Mouse (Mus musculus) stomach, embryonic 16.5 days (tissue): Measurements from ENCODE around the gene Usp3. TPM values are rescaled to one million over a fixed set of nuclear protein-coding genes. Genes with fewer than 3 reads are reported as not detected.

Experiments
- ATAC-seq: fragments of 200-750 bp; cut with Nextera tagmentation; 2 replicates; pipeline ENCODE4 v1.8.0; 2017; ENCODE audit warnings: moderate number of reproducible peaks, moderate TSS enrichment; ENCODE audit not compliant: insufficient read depth, low FRiP score
- H3K27ac ChIP-seq: fragments of 300-500 bp; sonication (generic); 2 replicates; pipeline ENCODE4 v1.5.1; 2014; ENCODE audit warnings: low read length
- H3K27me3 ChIP-seq: fragments of 300-500 bp; sonication (generic); 2 replicates; pipeline ENCODE4 v1.6.1; 2014; ENCODE audit warnings: low read length, control low read depth, mixed read lengths; ENCODE audit not compliant: control insufficient read depth, insufficient read depth
- H3K36me3 ChIP-seq: fragments of 300-500 bp; sonication (generic); 2 replicates; pipeline ENCODE4 v1.6.1; 2014; ENCODE audit warnings: low read length; ENCODE audit not compliant: control insufficient read depth, insufficient read depth
- H3K4me1 ChIP-seq: fragments of 300-500 bp; sonication (generic); 2 replicates; pipeline ENCODE4 v1.6.1; 2014; ENCODE audit warnings: low read length, control low read depth, mixed read lengths; ENCODE audit not compliant: control insufficient read depth, insufficient read depth
- H3K4me2 ChIP-seq: fragments of 300-500 bp; sonication (generic); 2 replicates; pipeline ENCODE4 v1.6.1; 2014; ENCODE audit warnings: low read depth, low read length, mixed read lengths
- H3K4me3 ChIP-seq: fragments of 300-500 bp; sonication (generic); replicated peaks from 2 replicates; pipeline ENCODE4 v1.5.1; 2014; ENCODE audit warnings: mild to moderate bottlenecking, low read length
- H3K9ac ChIP-seq: fragments of 300-500 bp; sonication (generic); 2 replicates; pipeline ENCODE4 v1.6.1; 2014; ENCODE audit warnings: low read length
- H3K9me3 ChIP-seq: fragments of 300-500 bp; sonication (generic); replicated peaks from 2 replicates; pipeline ENCODE4 v1.6.1; 2016; ENCODE audit warnings: low read length, control low read depth; ENCODE audit not compliant: control insufficient read depth
- WGBS: fragments of 180-500 bp; shearing (Covaris S2); extraction: QIAGEN DNeasy Blood & Tissue Kit; methylation state at CpG from one replicate; pipeline ENCODE4 v1.1.7; 2014; 5-methylcytosine and 5-hydroxymethylcytosine counted together
- polyA plus RNA-seq: library from polyadenylated mRNA; unstranded; fragments of >200 nt; fragmentation: Nextera tagmentation; extraction: Ambion mirVana; gene quantifications from 2 replicates; pipeline ENCODE4 v1.2.1, GENCODE M21; 2015

The Usp3 gene
- polyA plus RNA-seq, 1 experiment from 2014 or later, result 54.5 TPM

DNA sequence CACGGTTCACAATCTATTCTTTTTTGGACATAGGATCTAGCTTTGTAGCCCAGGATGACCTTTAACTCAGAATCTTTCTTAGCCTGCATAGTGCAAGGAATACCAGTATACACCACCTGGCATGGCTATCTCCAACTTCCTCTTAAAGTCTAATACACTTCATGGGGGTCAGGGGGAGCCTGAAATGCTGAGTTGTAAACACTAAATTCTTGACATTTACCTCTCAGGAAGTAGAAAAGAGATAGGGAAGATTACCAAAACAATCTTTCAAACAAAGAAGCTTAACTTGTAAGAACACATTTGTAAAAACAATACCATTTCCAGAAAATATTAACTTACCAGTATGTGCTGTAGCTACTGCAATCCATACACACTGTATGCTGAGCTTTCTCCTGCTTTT lies 30.7 kb downstream of the Usp3 start:
- WGBS, result 52% methylated on average over 1 of the region's 1 CpGs
- ATAC-seq, result no peak
- no peak overlapping the region for H3K4me2 ChIP-seq
- no peak overlapping the region for H3K4me3 ChIP-seq
- no peaks in the 10 kb centered on the region for H3K9me3 ChIP-seq
- H3K36me3 ChIP-seq, result no peaks in the 10 kb centered on the region
- no peak overlapping the region for H3K27ac ChIP-seq
- H3K27me3 ChIP-seq, result no peaks in the 10 kb centered on the region
- H3K4me1 ChIP-seq, result peaks cover 6% of the 10 kb centered on the region; the same call in 1 of the 2 replicates
- no peak overlapping the region for H3K9ac ChIP-seq

DNA sequence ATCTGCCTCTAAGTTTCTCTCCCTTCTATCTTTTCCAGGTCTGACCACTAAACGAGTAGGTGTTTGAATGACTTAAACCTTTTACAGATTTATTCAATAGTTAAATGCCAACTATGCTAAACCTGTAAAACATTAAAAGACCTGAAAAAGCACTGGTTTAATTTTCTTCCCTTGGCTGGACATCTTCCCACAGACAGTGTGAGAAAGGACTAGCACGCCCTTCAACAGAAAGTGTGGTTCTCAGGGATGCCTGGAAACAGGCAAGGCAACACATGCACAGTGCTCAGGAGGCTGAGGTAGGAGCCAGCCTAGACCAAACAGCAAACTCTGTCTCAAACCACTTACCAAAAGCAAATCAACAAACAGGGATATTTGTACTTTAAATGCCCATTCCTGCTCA lies 31.4 kb downstream of the Usp3 start:
- Histone ChIP-seq H3K9ac (no peak overlapping the region), H3K9me3 (no peaks in the 10 kb centered on the region), H3K27ac (no peak overlapping the region), H3K36me3 (no peaks in the 10 kb centered on the region), H3K4me3 (no peak overlapping the region), H3K4me1 (peaks cover 6% of the 10 kb centered on the region; the same call in 1 of the 2 replicates), H3K27me3 (no peaks in the 10 kb centered on the region), H3K4me2 (no peak overlapping the region)
- ATAC-seq, result no peak
- 86% methylated on average over 2 of the region's 2 CpGs for WGBS

DNA sequence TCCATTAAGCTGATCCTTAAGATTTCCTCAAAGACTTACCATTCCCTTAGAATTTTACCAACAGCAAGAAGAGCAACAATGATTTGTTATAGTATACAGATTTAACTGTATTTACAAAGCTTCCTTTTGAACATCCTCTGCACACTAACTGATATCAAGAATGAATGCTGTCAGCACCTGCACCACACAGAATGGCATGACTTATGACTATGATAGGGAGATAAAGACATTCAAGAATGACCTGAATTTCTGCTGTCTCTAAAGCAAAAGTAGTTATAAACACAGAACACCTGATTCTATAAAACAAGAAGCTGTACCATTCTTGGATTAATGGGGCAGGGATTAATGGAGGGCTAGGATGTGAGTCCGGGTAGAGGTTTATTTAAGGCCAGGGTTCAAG lies 32.2 kb downstream of the Usp3 start:
- no peak overlapping the region for H3K4me2 ChIP-seq
- ATAC-seq, result no peak
- H3K4me1 ChIP-seq, result peaks cover 6% of the 10 kb centered on the region; the same call in 1 of the 2 replicates
- H3K9ac ChIP-seq, result no peak overlapping the region
- H3K27ac ChIP-seq, result no peak overlapping the region
- 47% methylated on average over 1 of the region's 1 CpGs for WGBS
- no peaks in the 10 kb centered on the region for H3K9me3 ChIP-seq
- no peaks in the 10 kb centered on the region for H3K27me3 ChIP-seq
- H3K4me3 ChIP-seq, result no peak overlapping the region
- H3K36me3 ChIP-seq, result no peaks in the 10 kb centered on the region

GRCm38 (mm10) chr9:66560295-66560694 lies 32.6 kb downstream of the Usp3 start:
- peak overlapping the region; percentile 51; the same call in 1 of the 2 replicates for H3K27ac ChIP-seq
- 10% methylated on average over 2 of the region's 2 CpGs for WGBS
- H3K4me3 ChIP-seq, result no peak overlapping the region
- H3K4me1 ChIP-seq, result peaks cover 6% of the 10 kb centered on the region; the same call in 1 of the 2 replicates
- no peak overlapping the region for H3K4me2 ChIP-seq
- no peaks in the 10 kb centered on the region for H3K27me3 ChIP-seq
- H3K9me3 ChIP-seq, result no peaks in the 10 kb centered on the region
- no peak overlapping the region for H3K9ac ChIP-seq
- H3K36me3 ChIP-seq, result no peaks in the 10 kb centered on the region
- no peak for ATAC-seq

- ATAC-seq, result no peak
- 94% methylated on average over 4 of the region's 4 CpGs for WGBS
- Histone ChIP-seq H3K27me3 (no peaks in the 10 kb centered on the region), H3K36me3 (no peaks in the 10 kb centered on the region), H3K9ac (no peak overlapping the region), H3K4me1 (peaks cover 6% of the 10 kb centered on the region; the same call in 1 of the 2 replicates), H3K27ac (no peak overlapping the region), H3K4me3 (no peak overlapping the region), H3K9me3 (no peaks in the 10 kb centered on the region), H3K4me2 (no peak overlapping the region)
Observed at GRCm38 (mm10) chr9:66558971-66559370, 34.0 kb downstream of the Usp3 start.

- Histone ChIP-seq H3K27ac (no peak overlapping the region), H3K4me1 (no peaks in the 10 kb centered on the region), H3K36me3 (peaks cover 10% of the 10 kb centered on the region; the same call in 1 of the 2 replicates), H3K4me3 (no peak overlapping the region), H3K4me2 (no peak overlapping the region), H3K9ac (no peak overlapping the region), H3K9me3 (no peaks in the 10 kb centered on the region), H3K27me3 (no peaks in the 10 kb centered on the region)
- 80% methylated on average over 4 of the region's 4 CpGs for WGBS
- no peak for ATAC-seq
Observed at GRCm38 (mm10) chr9:66542785-66543184, 50.2 kb downstream of the Usp3 start.

GRCm38 (mm10) chr9:66521595-66521994 lies 71.3 kb downstream of the Usp3 start:
- ATAC-seq, result no peak
- H3K9ac ChIP-seq, result no peak overlapping the region
- peaks cover 24% of the 10 kb centered on the region for H3K36me3 ChIP-seq
- no peaks in the 10 kb centered on the region for H3K4me1 ChIP-seq
- WGBS, result 95% methylated on average over 3 of the region's 3 CpGs
- H3K4me3 ChIP-seq, result no peak overlapping the region
- no peak overlapping the region for H3K4me2 ChIP-seq
- no peaks in the 10 kb centered on the region for H3K27me3 ChIP-seq
- no peaks in the 10 kb centered on the region for H3K9me3 ChIP-seq
- no peak overlapping the region for H3K27ac ChIP-seq

DNA sequence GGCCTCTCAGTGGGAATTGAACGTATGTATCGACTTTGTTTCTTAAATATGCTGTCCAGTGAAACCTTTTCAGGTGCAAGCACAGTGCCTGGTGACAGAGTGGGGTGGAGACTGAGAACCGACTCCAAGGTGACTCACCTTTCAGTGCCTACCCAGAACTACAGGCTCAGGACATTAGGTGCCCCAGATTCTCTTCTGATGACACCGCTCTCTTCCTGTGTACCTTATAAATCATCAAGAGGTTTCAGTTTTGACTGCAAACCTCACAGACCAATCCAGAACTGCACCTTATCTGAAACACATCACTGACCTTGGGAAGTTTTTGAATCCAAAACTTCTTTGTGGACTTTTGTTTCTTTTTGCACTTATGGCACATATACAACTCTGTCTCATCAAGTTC lies 72.6 kb downstream of the Usp3 start:
- Histone ChIP-seq H3K36me3 (peaks cover 20% of the 10 kb centered on the region), H3K9ac (no peak overlapping the region), H3K4me3 (no peak overlapping the region), H3K9me3 (no peaks in the 10 kb centered on the region), H3K27me3 (no peaks in the 10 kb centered on the region), H3K4me1 (peaks cover 1% of the 10 kb centered on the region; the same call in 1 of the 2 replicates), H3K4me2 (no peak overlapping the region), H3K27ac (no peak overlapping the region)
- WGBS, result 88% methylated on average over 4 of the region's 4 CpGs
- ATAC-seq, result no peak

DNA sequence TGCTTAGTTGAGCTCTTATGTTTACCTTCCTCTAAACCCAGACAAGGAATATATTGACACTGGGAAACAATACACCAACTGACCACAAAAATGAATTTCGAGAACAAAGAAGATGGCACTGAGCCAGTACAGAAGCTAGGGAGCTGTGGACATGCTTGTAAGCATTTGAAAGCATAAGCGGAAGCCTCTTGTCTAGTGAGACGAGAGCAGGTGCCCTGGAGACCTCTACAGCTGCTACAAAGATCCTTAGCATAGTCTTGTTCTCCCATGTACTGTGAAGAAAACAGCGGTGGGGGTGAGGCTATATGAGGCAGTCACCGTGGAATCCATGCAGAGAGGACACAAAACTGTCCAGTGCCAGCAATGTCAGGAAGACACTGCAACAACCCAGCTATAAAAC lies 74.0 kb downstream of the Usp3 start:
- Histone ChIP-seq H3K4me2 (no peak overlapping the region), H3K9ac (no peak overlapping the region), H3K27me3 (no peaks in the 10 kb centered on the region), H3K9me3 (no peaks in the 10 kb centered on the region), H3K27ac (0 out of 2 replicates have a peak overlapping the region, but pooled peaks have one; percentile 24), H3K36me3 (peaks cover 19% of the 10 kb centered on the region), H3K4me1 (peaks cover 15% of the 10 kb centered on the region), H3K4me3 (no peak overlapping the region)
- no peak for ATAC-seq
- WGBS, result 60% methylated on average over 5 of the region's 5 CpGs

DNA sequence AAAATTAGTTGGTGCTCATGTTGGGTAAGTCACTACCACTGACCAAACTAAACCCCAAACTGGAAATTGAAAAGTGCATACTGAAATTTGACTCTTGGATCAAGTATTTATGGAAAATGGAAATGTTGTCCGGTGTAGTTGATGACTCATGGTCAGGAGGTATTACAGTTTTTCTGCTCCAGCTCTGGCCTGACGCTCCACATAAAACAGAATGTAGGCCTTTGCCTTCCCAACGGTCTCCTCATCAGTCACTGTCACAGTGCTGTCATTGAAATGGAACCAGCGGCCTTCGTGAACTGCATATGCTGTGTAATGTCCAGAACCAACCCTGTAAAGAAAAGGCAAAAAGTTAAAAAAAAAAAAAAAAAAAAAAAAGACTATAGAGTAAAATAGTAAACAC lies 74.7 kb downstream of the Usp3 start:
- Histone ChIP-seq H3K36me3 (peaks cover 18% of the 10 kb centered on the region), H3K4me3 (no peak overlapping the region), H3K27me3 (no peaks in the 10 kb centered on the region), H3K9me3 (no peaks in the 10 kb centered on the region), H3K27ac (no peak overlapping the region), H3K4me2 (no peak overlapping the region), H3K9ac (no peak overlapping the region), H3K4me1 (peaks cover 22% of the 10 kb centered on the region)
- no peak for ATAC-seq
- 74% methylated on average over 5 of the region's 5 CpGs for WGBS
